Mouse (Mus musculus) layer of hippocampus, adult 8-10 months (tissue): ENCODE data around the gene Pla2g7. TPM values are rescaled to one million over a fixed set of nuclear protein-coding genes. Genes with fewer than 3 reads are reported as not detected.
A peak's percentile ranks its signal among the peaks of the same experiment; 100 is the strongest.
"Not testable (repeated sequence)": the region's sequence is repeated elsewhere in the genome, so short reads cannot be mapped to it uniquely, and the experiment has no call there.

ENCODE experiments used
- DNase-seq, 2 experiments: peaks; one replicate each; pipeline ENCODE4 v3.0.0; 2022; ENCODE audit warnings: low spot score in 2 of 2
- total RNA-seq, 4 experiments: library from RNA; stranded (reverse); gene quantifications; 2 replicates each; pipeline ENCODE4 v1.2.4; 2022

The Pla2g7 gene
- total RNA-seq: 100 to 1,000 TPM; 106 to 115 (median 112) TPM

DNA sequence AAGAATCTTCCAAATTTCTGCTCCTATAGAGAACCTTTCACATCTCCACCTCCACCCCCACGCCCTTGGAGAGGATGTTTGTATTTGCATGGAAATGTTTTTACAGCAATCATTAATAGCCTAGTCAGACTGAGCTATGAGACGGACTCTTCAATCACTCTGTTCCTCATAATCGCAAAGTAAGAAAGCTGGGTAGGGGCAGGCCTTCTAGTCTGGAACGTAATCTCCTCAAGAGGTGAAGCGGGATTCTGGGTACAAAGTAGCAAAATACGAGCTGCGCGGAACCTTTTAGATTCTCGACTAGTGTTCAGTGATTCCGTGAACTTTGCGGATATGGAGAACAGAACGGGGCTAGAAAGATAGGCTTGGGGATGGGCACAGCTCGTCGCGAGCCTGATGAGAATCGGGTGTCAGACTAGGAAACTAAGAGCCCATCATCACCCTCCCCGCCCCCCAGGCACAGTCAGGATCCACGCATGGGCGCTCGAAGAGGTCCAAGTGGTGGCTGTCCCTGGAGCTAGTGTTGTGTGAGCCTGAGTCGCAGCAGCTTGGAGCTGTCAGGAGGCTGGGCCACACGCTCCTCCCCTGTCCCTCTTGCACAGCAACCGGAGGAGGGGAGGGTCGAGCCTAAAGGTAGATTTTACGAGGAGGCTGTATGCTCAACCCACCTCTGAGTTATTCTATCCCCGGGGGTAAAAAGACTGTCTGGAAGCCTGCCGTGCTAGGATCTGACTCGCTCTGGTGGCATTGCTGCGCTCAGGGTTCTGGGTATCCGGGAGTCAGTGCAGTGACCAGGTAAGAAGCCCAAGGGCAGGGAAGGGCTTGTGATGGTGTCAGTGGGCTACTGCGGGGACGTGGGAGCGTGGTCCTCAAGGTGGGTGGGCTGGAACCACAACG, at the start of gene Pla2g7:
Gene Pla2g7, plus strand, starts transcription at position 107 of the 897 bp plus-strand sequence.
- peak; percentile 52 to 56 for DNase-seq

DNA sequence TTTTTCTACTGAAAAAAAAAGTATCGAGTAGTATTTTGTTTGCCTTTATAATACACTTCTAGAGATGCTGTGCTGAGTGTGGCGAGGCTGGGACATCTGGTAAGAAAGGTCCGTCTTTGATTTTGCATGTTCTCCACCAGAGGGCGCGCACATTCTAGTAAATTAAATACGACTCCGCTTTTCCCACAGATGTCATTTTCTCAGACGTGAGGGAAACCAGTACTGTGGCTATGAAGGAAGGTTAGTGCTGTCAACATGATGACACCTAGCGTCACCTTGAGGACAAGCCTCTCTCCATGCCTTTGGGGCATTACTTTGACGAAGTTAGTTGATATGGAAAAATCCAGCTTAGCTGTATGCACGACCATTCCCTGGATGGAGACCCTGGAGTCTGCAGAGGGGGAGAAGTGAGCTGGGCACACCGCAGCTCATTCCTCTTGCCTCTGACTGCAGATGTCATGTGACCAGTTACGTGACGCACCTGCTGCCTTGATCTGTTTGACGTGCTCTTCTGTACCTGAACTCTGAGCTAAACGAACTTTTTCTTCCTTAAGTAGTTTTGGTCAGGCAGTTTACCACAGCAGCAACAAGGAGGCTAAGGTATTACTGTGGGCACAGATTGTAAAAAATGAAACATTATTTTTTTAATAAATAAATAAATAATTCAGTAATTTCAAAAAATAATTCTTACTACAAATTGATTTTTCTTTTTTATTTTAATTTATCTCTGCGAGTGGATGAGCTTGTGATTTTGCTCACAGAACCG, 49.1 kb upstream of the Pla2g7 start:
- DNase-seq: peak; percentile 39 to 58

DNA sequence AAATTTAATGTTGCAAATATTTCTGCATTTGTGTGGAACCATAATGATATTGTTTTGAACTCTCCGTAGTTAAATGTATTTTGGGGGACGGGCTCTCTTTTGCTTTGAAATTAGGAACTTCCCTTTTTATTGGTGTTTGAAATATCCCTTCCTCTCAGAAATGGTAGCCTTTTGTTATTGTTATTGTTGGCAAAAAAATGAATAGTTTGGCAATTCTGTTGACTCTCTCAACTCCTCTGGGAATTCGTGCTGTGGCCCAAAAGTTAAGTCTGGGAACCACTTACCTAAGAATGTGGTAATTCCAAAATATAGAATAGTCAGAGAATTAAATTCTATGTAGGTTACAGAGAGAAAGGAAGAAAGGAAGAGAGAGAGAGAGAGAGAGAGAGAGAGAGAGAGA, 47.7 kb upstream of the Pla2g7 start:
- DNase-seq: no peak

DNA sequence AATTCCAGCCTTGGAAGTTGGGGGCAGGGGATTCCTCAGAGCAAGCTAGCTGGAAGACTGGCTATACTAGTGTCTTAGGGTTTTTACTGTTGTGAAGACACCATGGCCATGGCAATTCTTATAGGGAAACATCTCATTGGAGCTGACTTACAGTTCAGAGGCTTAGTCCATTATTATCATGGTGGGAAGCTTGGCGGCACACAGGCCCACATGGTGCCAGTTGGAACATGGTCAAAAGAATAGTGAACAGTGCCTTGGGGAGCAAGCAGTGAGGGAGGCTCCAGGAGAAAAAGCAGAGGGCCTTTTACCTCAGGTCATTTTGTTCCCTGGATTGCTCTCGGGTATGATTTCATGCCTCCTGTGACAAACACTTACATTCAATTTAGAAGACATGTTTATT, 37.4 kb upstream of the Pla2g7 start:
- DNase-seq: peak; percentile 6 to 7

DNA sequence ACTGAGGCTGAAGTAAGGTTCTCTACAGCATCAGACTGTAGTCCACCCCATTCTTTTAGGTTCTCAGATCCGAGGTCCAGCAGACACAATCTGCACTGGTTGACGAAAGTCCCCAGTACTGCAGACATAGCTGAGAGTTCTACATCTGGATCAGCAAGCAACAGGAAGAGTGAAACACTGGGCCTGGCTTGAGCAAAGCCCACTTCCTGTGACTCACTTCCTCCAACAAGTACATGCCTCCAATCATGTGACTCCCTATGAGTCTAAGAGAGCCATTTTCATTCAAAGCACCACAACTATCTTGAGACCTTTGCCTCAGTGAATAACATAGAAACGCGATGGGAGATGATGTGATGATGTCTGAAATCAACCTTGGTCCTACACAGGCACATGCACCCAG, 36.7 kb upstream of the Pla2g7 start:
- DNase-seq: no peak

DNA sequence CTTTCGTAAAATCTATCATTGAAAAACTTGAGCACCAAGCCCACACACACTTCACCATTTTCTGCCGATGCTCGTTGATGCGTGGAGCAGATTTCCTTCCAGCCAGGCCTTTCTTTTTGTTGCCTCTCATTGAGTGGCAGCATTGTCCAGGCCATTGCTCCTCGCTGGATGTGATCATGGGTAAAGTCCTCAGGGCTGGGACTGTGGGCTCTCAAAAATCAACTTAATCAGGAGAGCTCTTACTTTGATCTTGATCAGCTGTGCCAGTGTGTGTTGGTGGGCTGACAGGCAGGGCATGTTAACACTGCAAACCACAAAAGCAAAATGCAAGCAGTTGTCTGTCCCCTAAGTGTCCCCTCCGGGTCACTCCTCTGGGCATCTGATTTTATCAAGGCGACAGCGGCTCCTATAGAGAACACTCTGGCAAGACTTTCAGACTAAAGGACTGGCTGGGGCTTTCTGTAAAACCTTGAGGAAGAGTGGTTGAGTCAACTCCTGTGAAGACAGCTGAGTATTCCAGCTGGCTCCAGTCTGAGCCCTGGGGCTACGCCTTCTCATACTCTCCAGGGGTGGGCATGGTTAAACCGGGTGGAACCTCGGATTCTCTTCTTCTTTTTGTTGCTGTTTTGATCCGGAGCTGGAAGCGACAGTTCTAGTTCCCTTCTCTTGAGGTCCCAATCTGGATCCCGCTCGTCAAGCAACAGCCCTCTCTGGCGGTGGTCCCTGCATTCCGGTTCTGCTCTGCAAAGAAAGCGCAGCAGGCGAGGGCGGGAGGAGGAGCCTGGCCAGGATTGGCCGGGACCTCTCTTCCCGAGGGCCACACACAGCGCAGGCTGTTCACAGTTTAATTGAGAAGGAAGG, 33.3 kb upstream of the Pla2g7 start:
- DNase-seq: peak; percentile 8 to 14

DNA sequence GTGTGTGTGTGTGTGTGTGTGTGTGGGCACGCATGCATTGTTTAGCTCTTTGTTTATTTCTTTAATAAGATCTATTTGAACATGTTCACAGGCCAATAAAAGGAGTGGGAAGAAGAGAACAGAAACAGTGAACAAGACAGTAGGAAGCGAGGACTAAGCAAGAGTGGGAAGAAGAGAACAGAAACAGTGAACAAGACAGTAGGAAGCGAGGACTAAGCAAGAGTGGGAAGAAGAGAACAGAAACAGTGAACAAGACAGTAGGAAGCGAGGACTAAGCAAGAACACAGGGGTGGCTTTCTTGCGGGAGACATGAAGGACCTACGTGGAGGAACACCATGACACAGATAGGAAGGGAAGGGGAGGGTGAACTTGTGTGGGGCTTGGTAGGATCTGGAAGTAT, 31.1 kb upstream of the Pla2g7 start:
- not testable (repeated sequence) for DNase-seq

DNA sequence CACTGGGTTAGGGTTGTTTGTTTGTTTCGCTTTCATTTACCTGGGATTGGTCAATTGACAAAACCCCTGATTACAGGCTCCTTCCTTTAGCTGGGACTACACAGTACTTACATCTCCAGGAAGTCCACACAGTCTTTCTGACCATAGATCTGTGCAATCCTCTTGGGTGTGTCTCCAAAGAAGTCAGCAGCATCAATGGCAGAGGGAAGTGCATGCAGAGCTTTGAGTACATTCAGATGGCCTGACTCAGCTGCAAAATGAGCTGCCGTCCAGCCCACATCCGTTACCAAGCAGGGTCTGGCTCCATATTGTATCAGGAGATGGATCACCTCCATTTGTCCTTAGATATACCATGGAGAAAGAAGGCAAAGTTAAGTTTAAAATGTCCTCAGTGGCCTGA, 29.1 kb upstream of the Pla2g7 start:
- DNase-seq: no peak

DNA sequence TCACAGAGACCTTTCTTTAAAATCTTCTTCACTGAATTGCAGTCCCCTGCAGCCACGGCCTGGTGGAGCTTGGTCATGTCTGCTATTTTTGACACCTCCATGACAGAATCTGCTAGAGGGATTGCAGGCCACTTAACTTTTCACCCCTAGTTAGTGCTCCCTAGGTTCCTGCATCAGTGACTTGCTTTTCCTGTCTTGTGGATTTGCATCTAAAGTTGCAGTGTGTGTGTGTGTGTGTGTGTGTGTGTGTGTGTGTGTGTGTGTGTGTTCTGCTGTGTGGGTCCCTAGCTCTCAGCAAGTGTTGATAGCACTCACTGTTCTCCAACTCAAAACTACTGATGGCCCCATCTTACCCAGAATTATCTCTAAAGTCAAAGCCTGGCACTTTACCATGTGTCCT, 24.4 kb upstream of the Pla2g7 start, which contains the start of gene Ankrd66:
Gene Ankrd66, minus strand, starts transcription at position 101 of the 400 bp plus-strand sequence.
- no peak for DNase-seq

DNA sequence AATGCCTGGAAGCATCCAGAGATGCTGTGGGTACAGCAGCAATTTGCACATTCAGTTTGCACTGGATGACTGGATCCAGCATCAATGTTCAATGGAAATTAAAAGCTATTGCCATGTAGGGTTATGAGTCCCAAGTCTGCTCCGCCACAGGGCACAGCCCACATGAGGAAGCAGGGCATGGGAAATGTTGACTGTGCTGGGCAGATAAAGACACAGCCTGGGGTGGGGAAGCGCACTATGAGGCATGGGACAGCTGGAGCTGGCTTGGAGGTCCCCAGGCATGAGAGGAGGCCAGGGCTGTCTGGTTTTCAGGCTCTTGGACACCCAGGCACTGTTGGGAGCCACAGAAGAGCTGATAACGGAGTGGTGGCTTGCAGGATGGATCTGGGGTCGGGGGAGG, 23.9 kb upstream of the Pla2g7 start:
- no peak for DNase-seq

DNA sequence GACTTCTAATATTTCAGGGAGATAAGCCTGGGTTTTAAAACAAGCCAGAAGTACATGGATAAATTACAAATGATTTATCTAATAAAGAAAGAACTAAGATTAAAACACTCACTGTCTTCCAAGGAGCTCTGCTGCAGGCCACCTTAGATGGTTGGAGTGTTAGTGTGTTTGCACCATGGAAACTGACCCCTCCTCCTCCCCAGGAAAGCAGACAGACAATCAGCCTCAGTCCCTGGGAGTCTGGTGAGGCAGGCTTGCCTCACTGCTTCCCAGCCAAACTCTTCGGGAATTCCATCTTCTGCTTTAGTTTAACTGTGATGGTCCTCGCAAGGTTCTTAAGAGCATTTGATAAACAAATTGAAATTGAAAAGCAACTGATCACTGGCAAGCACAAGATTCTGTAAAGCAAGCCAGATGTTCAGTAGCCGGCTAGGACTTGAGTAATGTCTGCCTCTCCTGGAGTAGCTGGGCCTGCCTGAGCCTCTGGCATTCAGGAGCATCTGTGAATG, 16.7 kb upstream of the Pla2g7 start:
- DNase-seq: no peak

DNA sequence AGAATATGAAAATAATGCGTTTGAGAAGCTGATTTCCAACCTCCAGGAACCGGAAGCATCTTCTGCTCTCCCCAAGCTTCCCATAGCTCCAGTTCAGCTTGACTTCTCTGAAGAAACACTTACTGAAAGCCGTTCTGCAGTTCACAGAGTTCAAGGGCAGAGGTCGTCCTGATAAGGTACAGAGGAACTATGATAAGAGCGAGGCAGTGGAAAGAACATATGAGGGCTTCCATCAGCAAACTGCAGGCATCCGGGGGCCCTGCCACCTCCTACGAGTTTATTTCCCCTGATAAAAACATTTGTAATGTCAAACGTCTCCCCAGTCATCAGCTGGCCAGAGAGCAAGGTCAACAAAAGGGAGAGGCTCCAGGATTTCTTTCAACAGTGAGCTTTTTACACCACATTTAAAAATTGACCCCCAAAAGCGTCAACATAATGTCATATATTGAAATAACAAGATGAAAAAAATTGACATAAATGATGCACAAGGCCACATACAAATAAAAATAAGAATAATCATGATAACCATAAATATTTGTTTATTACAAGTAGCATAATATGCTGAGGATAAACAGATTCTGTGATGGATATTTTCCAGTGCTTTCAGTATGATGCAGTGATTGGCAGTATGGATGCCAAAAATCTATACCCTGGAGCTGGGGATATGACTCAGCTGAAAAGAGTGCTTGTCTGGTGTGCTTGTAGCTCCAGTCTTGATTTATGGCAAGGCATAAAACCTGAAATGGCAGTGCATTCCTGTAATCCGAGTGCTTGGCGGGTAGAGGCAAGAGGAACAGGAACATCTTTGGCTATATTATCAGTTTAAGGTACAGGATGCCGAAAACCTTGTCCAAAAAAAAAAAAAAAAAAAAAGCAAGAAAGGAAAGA, 13.1 kb upstream of the Pla2g7 start:
- DNase-seq: no peak

DNA sequence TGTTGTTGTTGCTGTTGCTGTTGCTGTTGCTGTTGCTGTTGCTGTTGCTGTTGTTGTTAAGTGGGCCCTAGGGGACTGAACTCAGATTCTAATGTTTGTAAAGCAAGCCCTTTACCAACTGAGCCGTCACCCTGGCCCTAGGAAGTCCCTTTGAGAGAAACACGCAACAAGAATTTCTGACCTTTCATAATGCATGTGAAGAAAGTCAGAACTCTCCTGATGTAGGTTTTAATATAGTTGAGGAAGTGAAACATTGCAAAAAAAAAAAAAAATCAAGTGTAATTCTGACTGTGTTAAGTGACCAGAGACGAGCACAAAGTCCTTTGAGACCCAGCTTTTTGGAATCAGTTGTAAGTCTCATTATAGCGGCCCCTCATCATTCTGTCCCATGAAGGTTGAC, 10.8 kb upstream of the Pla2g7 start:
- no peak for DNase-seq

DNA sequence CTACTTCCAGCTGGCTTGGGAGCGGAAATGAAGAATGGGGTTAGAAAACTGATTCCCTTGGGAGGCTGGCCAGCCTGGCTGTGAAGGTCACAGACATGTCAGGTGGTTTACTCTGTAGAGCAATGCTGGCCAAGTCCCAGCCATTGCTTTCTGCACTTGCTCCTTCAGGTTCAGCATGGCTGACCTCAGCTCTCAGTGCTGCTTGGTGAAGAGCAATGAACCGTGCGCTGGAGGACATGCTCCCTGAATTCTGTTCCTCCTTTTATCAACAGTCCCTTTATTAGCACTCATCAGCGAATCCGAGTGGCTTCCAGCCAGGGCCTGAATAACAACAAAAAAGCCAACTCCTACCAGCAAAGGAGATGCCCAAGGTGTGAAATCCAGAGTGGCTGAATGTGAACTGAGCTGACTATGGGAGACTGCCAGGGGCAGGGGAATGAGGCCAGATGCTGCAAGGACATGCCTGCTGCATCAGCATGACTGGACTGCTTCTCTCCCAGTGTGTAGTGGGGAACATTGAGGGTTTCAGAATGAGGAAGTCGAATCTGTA, 10.3 kb upstream of the Pla2g7 start:
- peak; percentile 62 to 76 for DNase-seq

DNA sequence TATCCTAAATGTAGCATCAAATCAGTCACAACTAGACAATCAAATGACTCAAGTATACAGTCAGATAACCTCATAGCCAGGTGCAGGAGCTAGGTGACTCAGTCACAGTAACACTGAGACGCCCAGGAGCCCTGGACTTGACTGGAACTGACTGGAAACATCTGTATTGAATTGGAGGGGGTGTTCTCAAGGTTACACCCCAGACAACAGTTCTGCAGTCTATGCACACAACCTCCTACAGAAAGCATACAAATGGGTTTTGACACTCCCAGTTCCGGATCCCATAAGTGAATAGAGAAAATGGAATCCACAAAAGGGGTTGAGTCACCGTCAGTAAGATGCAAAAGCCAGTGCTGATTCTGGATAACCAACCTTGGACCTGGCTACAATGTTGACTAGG, 9.2 kb upstream of the Pla2g7 start:
- no peak for DNase-seq

DNA sequence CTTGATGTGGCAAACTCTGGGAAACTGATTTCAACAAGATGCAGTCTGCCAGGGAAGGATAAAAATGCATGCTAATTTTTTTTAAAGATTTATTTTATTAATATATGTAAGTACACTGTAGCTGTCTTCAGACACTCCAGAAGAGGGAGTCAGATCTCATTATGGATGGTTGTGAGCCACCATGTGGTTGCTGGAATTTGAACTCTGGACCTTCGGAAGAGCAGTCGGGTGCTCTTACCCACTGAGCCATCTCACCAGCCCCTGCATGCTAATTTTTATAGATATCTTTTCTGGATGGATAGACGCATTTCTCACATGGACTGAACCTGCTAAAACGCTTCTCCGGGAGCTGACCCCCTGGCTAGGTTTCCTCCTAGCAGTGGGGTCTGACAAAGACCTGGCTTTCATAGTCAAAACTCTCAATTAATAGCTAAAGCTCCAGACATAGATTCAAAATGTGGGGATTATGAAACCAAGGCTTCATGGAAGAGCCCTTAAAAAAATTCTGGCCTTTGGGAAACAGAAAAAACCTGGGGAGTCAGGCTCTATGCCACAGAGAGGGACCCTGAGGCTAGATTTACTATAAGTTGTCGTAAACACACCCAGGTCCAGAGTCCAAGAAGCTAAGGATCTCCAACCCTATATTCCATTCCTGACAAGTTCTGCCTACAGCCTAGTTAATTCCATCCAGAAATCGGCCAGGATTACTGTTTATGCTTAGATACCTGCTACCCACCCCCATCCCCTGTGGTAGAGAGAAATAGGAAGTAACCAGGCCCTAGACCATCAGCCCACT, 4.5 kb upstream of the Pla2g7 start:
- DNase-seq: no peak

DNA sequence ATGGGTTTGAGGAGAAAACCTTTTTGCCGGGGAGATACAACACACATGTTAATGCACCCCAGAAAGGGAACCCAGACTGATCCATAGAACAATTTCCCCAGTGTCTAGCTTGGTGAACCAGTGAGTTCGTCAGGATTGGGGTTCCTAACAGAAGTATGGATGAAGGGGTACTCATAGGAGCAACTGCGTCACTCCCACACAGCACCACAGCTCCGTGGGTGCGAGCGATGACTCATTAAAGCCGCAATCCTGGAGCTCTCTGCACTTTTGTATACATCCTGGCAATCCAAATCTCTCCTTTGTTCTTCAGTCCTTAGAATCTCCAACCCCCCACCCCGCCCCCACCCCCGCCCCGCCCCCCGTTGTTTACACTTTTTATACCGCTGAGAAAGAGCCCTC, 306 bp upstream of the Pla2g7 start:
- peak in 1 of 2 experiments; percentile 16 for DNase-seq

DNA sequence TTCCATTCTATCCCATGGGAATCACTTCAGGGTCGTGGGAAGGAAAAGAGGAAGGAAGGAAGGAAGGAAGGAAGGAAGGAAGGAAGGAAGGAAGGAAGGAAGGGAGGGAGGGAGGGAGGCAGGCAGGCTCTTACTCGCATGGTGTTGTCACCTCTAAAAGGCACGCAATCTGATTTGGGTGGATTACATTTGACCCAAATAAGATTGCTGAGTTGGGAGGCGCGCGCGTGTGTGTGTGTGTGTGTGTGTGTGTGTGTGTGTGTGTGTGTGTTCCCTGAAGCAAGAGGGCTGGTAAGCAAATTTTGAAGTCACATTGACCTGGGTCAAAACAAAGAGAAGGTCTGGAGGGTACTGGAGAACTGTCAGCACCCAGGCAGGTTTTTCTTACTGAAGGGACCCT, 1.4 kb downstream of the Pla2g7 start:
- no peak for DNase-seq

DNA sequence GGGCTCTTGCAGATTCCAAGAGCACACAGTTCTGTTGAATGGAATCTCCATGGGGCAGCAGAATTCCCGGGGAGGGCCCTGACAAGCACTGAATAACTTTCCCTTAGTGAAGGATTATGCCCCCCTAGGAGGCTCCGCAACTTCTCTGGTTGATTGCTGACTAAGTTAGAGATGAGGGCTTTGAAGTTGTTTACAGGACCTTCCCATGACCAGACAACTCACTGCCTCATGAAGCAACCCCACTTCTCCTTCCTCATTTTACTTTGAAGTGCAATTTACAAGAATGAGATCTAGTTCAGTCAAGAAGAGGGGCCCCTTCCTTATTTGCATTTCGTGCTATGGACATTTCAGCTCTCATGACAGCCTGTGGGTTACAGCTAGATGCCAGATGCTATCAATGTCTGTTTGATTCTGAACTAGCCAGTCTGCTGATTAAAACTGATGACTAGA, 5.8 kb downstream of the Pla2g7 start:
- DNase-seq: no peak
